Mouse (Mus musculus) layer of hippocampus, adult 11-12 months (tissue): ENCODE measurements around the gene Adcyap1r1.

Experiments
- DNase-seq: peaks from one replicate; pipeline ENCODE4 v3.0.0; 2022; ENCODE audit warnings: low spot score

The Adcyap1r1 gene

GRCm38 (mm10) chr6:55448976-55449678, 2.7 kb upstream of the Adcyap1r1 start:
- no peak for DNase-seq

- DNase-seq = no peak
These were observed 603 bp downstream of the Adcyap1r1 start for GRCm38 (mm10) chr6:55452381-55452780.

GRCm38 (mm10) chr6:55453548-55453947, 1.8 kb downstream of the Adcyap1r1 start:
- peak; percentile 41 for DNase-seq

GRCm38 (mm10) chr6:55455641-55456040, 3.9 kb downstream of the Adcyap1r1 start:
- no peak for DNase-seq

GRCm38 (mm10) chr6:55457727-55458126, 5.9 kb downstream of the Adcyap1r1 start:
- no peak for DNase-seq

- DNase-seq = no peak
These were observed 6.4 kb downstream of the Adcyap1r1 start for GRCm38 (mm10) chr6:55458156-55458555.

- no peak for DNase-seq
These were observed 8.0 kb downstream of the Adcyap1r1 start for GRCm38 (mm10) chr6:55459545-55460397.

GRCm38 (mm10) chr6:55461141-55461540, 9.4 kb downstream of the Adcyap1r1 start:
- peak; percentile 48 for DNase-seq

- DNase-seq = no peak
These were observed 9.9 kb downstream of the Adcyap1r1 start for GRCm38 (mm10) chr6:55461678-55462077.

- DNase-seq = no peak
These were observed 10.6 kb downstream of the Adcyap1r1 start for GRCm38 (mm10) chr6:55462394-55462793.

- DNase-seq = no peak
These were observed 12.2 kb downstream of the Adcyap1r1 start for GRCm38 (mm10) chr6:55463966-55464365.

GRCm38 (mm10) chr6:55465311-55465710, 13.5 kb downstream of the Adcyap1r1 start:
- no peak for DNase-seq

- no peak for DNase-seq
These were observed 14.6 kb downstream of the Adcyap1r1 start for GRCm38 (mm10) chr6:55466301-55466761.

- DNase-seq = no peak
These were observed 18.9 kb downstream of the Adcyap1r1 start for GRCm38 (mm10) chr6:55470691-55471090.

- DNase-seq = no peak
These were observed 20.6 kb downstream of the Adcyap1r1 start for GRCm38 (mm10) chr6:55472381-55472780.

- DNase-seq = no peak
These were observed 29.2 kb downstream of the Adcyap1r1 start for GRCm38 (mm10) chr6:55480988-55481387.

GRCm38 (mm10) chr6:55482471-55482870, 30.7 kb downstream of the Adcyap1r1 start:
- no peak for DNase-seq

- DNase-seq = no peak
These were observed 31.6 kb downstream of the Adcyap1r1 start for GRCm38 (mm10) chr6:55483360-55483759.

- peak; percentile 73 for DNase-seq
These were observed 32.4 kb downstream of the Adcyap1r1 start for GRCm38 (mm10) chr6:55484224-55484623.

- no peak for DNase-seq
These were observed 33.4 kb downstream of the Adcyap1r1 start for GRCm38 (mm10) chr6:55485216-55485615.

- no peak for DNase-seq
These were observed 35.9 kb downstream of the Adcyap1r1 start for GRCm38 (mm10) chr6:55487726-55488125.

- DNase-seq = no peak
These were observed 44.4 kb downstream of the Adcyap1r1 start for GRCm38 (mm10) chr6:55496201-55496600.

- DNase-seq = no peak
These were observed 47.0 kb downstream of the Adcyap1r1 start for GRCm38 (mm10) chr6:55498753-55499152.
